Mouse (Mus musculus): ENCODE measurements around the gene Mllt6.

Gene Mllt6

DNA sequence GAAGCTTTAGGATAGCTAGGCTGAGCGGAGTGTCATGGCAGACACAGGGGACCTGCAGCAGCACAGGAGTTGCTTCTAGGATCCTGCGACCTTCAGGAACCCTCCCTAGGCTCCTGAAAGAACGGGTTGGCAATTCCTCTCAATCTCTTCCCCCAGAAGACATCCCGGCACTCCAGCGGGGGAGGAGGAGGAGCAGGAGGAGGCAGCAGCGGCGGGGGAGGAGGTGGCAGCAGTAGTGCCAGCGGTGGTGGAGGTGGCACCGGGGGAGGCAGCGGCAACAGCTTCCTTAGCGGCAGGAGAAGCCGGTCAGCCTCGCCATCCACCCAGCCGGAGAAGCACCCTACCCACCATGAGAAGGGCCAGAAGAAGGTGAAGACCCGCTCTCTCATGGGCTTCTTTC lies 6.1 kb downstream of the Mllt6 start:
- DNase-seq (ENCODE audit: low read depth), result no peak

DNA sequence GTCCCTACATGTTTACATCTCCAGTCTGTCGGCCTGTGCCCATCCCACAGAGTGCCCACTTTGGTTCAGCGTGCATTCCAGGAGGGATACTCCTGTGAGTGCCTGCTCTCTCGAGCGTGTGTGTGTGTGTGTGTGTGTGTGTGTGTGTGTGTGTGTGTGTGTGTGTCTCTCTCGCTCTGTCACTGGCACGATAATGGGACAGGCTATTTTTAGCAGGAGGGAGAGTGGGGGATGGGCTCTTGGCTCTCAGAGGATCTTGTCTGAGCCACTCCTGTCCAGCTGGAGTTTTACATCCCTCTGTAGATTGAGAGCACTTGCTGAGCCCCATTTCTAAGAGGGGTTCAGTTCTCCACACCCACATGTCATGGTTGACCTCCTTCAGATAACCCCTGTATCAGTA lies 6.6 kb downstream of the Mllt6 start:
- no peak for DNase-seq (ENCODE audit: low read depth)

DNA sequence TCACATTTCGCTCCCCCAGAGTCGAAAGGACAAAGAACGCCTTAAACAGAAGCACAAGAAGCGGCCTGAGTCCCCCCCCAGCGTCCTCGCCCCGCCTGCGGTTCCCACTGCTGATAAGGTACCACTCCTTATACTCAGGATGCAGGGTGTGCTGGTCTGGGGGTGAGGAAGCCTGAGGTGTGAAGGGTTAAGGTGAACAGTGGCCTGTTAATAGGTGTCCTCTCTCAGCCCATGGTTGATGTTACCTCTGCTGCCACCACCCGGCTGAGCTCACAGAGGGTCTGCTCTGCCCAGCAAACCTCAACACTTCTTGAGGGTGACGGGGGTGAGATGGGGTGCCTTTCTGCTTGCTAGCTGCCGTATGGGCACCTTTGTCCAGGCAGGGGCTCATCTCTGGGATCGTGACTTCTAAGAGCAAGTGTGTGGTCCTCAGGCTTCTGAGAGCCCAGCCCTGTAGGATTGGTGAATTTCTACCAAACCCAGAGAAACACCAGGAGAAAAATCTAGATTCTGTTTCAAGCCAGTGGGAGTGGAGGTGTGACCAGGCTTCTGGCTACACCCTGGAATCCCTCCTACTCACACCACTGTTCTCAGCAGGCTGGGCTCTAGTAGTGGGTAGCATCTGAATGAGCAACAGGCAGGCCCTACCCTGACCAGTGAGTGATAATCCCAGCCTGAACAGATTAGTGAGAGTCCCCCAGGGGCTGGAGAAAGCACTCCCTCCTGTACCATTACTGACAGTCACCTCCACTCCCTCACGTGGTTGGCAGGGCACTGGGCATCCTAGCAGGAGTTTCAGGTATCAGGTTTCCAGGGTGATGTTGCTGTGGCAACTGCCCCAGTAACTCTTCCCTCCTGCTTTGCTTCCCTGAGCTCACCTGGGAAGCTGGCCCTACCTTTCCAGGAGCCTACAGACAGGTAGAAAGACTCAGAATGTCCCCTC lies 7.3 kb downstream of the Mllt6 start:
- DNase-seq (ENCODE audit: low read depth), result no peak

DNA sequence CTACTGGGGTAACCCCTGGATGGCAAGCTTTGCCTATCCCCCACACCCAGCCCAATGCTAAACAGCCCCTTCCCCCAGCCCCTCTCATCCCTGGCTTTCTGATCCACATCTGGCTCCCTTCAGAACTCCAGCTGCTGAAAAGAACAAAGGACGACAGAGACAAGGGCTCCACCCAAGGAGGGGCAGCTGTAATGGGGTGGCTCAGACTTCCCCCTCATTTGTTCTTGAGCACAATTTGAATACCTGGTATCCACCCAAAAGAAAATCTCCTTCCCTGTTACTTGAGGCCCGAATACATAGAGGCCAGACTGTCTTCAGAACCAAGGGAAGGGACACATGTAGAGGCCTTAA lies 7.9 kb downstream of the Mllt6 start:
- DNase-seq (ENCODE audit: low read depth), result no peak

DNA sequence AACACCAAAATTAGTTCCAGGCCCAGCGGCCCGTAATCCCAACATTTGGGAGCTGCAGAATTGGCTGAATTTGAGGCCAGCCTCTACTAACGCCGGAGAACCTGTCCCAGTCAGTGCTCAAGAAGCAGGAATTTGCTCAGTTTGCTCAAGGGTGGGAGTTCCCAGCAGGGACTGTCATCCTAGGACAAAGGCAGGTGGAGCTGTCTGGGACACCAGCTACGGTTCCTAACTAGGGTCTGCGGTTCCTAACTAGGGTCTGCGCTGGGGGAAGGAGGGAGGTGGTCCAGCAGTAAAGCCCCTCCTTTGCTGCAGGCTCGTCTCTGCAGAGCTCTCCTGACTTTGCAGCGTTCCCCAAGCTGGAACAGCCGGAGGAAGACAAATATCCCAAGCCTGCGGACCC lies 9.9 kb downstream of the Mllt6 start:
- DNase-seq (ENCODE audit: low read depth), result no peak

DNA sequence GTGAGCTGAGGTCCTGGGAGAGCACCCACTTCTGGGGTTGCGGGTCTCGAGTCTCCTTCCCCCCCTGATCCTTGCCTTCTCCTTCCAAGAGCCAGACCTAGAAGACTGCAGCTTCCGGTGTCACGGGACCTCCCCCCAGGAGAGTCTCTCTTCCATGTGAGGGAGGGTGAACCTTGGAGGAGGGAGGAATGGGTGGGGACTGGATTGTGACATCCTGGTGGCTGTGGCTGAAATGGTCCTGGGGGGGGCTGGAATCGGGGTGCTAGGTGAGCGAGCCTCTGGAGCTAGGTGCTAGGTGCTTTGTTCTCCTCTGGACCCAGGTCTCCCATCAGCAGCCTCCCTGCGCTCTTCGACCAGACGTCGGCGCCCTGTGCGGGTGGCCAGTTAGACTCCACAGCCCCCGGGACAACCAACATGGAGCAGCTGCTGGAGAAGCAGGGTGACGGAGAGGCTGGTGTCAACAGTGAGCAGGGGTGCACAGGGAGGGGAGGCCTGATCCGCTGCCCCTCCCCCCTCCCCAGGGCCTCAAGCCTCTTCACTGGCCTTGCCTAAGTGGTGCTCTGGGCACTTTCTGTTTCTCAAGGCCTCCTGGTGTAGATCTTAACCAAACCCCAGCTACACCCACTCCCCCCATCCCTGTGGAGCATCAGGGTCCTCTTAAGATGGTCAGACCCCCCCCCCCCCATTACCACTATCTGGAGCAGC lies 13.0 kb downstream of the Mllt6 start:
- no peak for DNase-seq (ENCODE audit: low read depth)

DNA sequence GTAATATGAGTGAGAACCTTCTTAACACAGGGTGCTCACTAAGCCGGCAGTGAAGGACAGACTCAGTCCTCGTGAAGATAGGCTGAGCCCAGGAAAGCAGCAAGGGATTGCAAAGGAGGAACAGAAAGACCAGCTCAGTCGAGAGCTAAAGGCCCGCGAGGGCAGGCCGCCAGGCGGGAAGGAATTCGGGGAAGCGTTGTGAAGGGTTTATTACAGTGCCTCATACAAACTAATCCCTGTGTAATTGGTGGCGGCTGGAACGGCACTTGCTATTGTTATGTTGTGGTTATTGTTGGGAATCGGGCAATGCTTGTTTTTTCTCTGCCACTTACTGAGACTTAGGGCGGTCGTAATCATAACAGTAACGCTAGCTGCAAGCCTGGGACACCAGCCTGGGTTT lies 14.2 kb downstream of the Mllt6 start:
- no peak for DNase-seq (ENCODE audit: low read depth)

DNA sequence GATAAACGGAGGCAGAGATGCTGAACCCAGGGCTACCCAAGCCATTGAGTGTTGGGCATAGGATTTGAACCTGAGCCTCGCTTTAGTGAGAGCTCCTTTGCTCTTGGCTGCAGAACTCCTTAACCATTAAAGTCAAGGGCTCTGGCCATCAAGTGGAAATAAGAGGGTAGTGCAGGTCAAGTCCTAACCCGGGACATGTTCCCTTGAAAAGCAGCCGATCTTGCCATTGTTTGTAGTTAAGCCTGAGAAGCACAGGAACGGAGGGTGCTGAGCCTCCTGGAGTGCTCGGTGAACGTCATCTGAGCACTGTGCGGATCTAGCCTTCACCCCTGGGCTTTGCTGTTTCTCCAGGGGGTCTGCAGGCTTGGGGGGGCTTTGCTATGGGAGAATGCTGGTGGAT lies 14.6 kb downstream of the Mllt6 start:
- no peak for DNase-seq (ENCODE audit: low read depth)

DNA sequence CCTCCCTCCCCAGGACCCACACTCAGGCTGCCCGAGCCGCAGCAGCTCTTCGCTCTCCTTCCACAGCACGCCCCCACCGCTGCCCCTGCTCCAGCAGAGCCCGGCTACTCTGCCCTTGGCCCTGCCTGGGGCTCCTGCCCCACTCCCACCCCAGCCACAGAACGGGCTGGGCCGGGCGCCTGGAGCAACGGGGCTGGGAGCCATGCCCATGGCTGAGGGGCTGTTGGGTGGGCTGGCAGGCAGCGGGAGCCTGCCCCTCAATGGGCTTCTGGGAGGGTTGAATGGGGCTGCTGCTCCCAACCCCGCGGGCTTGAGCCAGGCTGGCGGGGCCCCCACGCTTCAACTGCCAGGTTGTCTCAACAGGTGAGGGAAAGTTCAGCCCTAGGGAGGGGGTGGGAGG lies 15.1 kb downstream of the Mllt6 start:
- DNase-seq (ENCODE audit: low read depth), result no peak

DNA sequence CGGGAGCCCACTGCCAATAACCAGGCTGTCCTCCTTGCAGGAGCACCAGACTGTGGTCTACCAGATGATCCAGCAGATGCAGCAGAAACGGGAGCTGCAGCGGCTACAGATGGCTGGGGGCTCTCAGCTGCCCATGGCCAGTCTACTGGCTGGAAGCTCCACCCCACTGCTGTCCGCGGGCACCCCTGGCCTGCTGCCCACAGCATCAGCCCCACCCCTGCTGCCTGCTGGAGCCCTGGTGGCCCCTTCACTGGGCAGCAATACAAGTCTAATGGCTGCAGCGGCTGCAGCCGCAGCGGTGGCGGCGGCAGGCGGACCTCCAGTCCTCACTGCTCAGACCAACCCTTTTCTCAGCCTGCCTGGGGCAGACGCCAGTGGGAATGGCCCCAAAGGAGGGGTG lies 17.2 kb downstream of the Mllt6 start:
- no peak for DNase-seq (ENCODE audit: low read depth)

DNA sequence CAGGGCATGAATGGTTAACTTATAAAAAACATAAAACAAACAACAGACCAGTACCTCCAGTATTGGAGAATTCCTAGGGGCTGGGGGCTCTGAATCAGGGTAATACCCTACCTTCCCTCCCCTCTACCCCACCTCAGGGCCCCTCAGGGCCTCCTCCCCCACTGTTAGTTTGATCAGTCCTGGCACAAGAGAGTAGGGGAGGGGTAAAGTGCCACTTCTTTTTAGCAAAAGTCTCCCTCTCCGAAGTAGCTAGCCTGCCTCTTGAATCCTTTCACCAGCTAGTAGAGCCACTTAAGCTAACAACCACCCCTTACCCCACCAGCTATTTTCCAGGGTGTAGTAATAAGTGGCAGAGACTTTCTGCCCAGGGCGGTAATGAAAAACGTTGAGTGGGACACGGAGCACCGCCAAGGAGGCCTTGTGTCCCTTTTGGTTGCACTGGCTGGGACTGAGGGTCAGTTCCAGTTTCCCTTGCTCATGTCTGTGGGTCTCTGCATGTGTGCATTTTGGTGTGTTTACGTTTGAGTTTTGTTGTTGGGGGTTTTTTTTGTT lies 19.4 kb downstream of the Mllt6 start:
- no peak for DNase-seq (ENCODE audit: low read depth)

DNA sequence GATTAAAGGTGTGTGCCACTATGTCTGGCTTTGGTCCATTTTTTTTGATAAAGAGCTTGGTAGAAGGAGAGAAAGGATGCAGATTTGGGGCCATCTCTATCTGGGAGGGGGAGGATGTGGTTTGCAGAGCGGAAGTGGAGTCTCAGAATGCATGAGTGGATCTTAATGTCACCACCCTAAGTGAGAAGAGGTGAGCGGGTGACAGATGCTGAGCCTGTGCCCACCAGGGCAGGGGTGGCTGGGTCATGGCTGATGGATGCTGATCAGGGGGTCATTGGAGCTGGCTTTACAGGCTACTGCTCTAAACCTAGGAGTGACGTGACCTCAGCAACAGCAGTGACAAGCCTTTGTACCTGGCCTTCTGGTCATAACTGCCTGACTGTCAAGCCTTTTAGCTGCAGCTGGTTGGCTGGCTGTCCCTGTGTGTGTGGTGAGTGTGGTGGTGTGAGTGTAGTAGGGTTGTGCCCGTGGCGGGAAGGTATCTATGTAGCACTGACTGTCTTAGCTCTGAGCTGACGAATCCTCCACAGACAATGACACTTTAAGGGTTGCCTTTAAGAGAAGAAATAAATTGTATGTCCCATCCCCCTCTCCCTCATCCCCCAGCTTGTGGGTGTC lies 21.0 kb downstream of the Mllt6 start:
- no peak for DNase-seq (ENCODE audit: low read depth)

DNA sequence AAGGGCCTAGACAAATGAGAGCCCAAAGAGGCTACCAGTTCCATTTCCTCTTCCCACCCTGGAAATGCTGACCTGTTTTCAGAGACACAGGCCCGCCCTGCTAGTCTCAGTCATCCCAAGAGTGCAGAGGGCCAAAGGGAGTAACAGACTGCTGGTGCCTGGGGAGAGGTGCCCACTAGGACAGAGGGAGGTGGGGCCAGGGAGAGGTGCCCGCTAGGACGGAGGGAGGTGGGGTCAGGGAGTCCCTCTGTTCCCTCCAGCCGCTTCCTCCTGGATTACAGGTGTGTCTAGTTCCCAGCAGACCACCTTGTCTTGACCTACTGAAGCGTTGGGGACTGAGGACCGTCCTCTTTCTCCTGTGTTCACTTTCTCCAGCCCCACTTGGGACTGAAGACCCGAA lies 21.6 kb downstream of the Mllt6 start:
- no peak for DNase-seq (ENCODE audit: low read depth)

DNA sequence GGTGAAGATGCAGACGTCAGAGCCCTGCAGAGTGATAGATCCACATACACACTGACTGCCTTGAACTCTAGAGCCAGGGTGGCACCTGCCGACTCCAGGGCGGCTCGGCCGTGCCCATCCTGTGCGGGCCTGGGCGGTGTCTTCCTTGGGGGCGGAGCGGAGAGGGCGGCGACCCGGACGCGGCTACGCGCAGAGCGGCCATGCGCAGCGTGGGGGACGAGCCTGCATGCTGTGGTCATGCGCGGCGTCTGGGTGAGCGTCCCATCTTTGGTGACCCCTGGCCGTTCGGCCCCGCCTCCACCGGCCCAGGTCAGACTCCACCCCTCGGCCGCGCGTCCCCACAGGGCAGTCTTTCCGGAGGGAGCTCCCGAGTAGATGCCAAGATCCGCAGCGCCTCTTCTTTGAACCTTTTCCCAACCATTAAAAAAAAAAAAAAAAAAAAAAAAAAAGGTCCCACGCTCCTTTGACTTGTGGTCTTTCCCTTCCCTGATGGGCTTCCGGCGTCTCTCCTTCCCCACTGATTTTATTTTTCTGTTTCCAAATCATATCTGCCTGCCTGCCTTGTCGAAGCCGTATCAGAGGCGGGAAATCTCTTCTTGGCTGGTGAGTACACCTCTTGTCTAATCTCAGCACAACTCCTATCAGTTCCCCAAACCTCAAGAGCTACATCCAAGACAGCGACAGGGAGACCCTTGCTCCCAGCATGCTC lies 22.6 kb downstream of the Mllt6 start, which contains the start of gene Cisd3:
TSS of gene Cisd3 (plus strand) at position 214 of the 709 bp plus-strand sequence.
- no peak for DNase-seq (ENCODE audit: low read depth)

DNA sequence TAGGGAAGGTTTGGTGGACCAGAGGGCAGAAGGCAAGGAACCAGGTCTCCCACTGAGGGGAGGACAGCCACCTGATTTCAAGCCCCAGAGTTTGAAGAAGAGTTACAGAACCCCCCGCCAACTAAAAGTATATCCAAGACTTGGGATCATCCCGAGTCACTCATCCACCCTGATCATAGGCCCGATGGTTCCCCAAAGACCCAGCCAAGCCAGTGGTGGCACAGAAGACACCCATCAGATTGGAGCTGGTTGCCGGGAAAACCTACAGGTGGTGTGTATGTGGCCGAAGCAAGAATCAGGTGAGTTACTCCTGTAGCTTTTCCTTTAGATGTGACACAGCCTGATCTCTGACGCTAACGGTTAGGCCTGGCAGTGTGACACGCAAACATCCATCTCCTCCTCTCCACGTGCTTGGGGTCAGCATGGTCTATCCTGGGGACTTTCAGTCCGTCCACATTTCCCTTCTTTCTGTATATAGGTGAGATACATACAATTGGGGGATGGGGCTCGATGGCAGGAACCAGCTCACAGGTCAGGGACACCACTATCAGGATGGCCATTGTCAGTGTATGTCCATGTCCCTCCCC lies 23.2 kb downstream of the Mllt6 start:
- DNase-seq (ENCODE audit: low read depth), result no peak

DNA sequence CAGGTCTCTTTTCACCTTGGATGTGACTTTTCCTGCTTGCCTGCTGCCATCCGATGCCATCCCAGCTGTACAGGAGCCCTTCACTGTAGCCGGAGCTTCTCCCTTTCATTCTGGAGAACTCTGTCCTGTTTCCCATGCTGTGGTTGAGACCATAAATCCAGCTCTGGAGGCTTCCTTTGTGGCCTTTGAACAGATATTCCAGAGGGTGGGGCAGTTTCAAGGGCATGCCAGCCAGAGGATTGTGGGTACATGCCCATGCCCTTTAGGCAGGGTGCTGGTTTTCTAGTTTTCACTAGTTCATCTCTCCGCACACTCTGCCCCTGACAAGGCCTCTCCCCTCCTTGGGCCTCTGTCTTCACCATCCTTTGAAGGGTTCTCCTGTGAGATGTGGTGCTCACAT lies 23.8 kb downstream of the Mllt6 start:
- no peak for DNase-seq (ENCODE audit: low read depth)

DNA sequence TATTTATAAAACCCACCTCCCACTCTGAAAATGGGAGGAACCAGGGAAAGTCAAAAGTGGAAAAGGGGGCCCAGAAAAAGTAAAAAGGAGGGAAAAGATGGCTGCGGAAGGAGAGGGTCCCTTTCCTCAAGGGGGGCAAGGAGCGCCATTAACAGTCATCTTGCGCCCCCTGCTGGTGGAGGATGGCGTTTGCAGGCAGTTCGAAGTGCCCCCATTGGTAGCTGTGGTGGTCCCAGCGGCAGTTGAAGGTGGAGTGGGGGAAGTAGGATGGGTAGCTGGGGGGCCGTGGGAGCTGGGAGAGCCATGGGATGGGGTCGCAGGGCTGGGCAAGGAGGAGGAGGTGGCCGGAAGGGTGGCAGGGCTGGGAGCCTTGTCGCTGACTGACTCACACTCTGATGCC lies 26.6 kb downstream of the Mllt6 start:
- DNase-seq (ENCODE audit: low read depth), result no peak

DNA sequence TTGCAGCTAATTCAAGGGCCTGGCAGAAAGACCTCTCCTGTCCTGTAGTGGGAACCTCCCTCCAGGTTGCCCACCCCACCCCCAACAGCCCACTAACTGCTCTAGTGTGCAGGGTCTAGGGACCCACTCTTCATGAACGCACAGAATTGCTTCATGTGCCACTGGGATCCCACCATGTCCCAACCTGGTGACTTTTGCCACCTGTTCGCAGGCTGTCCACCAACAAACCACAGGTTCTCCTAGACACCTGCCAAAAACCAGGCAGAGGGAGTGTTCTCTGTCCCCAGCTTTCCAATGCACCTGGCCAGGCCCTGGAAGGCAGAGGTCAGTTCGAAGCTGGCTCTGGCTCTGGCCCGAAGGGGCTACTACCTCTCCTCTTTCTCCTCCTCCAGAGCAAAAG lies 31.2 kb downstream of the Mllt6 start:
- no peak for DNase-seq (ENCODE audit: low read depth)

DNA sequence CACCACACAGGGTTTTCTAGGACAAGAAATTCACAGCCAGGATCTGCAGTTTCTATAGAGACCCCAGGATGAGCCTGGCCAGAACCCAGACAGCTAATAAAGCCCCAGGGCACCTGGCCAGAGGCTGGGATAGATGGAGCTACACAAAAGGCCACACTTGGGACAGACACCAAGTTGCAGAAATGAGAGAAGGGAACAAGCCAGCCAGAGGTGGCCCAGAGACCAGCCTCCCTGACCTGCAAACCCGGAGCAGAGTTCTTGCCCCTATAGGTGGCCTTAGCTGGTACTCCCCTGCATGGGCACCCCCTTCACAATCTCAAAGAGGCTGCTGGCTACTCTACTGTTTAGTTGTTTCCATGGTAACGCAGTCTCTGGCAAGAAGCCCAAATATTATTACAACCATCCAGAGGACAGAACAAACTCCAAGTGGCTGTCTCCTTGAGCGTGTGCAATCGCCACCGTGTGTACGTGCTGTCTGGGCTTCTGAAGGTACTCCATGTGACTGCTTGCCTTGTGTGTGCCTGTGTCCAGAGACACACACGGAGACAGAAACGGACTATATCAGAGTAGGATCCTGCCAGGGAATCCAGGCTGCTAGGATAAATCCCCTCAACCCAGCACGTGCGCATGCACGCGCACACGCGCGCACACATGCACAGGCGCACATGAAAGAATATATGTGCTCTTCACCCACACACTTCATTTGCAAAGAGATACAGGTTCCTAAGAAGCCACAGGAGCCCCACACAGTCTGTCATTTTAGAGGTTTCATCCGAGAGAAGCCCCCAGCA lies 31.9 kb downstream of the Mllt6 start:
- no peak for DNase-seq (ENCODE audit: low read depth)

DNA sequence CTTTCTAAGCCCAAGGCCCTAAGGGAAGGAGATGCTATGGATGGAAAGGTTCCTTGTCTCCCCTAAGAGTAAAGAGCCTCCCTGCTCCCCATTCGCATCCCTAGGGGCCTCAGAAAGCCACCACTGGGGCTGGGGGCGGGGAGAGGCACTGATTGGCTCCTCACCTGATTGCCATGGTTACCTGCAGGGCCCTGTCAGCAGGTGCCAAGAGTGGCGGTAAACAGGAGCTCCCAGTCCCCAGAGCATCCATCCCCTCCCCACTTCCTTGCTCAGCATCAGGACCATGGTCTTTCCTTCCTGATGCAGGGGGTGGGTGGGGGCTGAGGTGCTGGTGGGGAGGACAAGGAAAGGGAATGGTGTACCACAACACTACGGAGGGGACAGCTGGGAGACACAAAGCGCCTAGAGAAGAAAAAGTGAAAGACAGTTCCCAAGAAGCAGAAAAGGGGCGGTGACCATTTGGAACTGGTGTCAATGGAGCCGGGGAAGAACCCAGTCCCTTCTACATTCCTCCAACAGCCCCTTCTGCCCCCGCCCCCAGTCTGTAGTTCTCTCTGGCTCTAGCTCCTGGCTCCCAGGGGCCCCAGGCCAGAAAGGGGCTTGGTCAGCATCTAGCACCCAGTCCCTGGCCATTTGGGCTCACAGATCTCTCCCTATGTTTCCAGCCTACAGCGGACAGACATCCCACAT lies 32.6 kb downstream of the Mllt6 start:
- no peak for DNase-seq (ENCODE audit: low read depth)
